Mouse (Mus musculus) heart, embryonic 12.5 days (tissue): ENCODE results near the gene Ankrd10. TPM values are rescaled to one million over a fixed set of nuclear protein-coding genes. Genes with fewer than 3 reads are reported as not detected.

ENCODE experiments used
- ATAC-seq: fragments of 200-750 bp; cut with Nextera tagmentation; 2 replicates; pipeline ENCODE4 v1.8.0; 2017; ENCODE audit warnings: moderate TSS enrichment, moderate library complexity; ENCODE audit not compliant: insufficient number of reproducible peaks, low FRiP score
- H3K27ac ChIP-seq: fragments of 300-500 bp; sonication (generic); 2 replicates; pipeline ENCODE4 v1.5.1; 2016; ENCODE audit warnings: mild to moderate bottlenecking, moderate library complexity; ENCODE audit not compliant: poor library complexity, severe bottlenecking
- H3K27me3 ChIP-seq: fragments of 300-500 bp; sonication (generic); replicated peaks from 2 replicates; pipeline ENCODE4 v1.6.1; 2016; ENCODE audit warnings: mild to moderate bottlenecking, moderate library complexity
- H3K36me3 ChIP-seq: fragments of 300-500 bp; sonication (generic); 2 replicates; pipeline ENCODE4 v1.6.1; 2016; ENCODE audit warnings: mild to moderate bottlenecking, moderate library complexity
- H3K4me1 ChIP-seq: fragments of 300-500 bp; sonication (generic); replicated peaks from 2 replicates; pipeline ENCODE4 v1.6.1; 2016; ENCODE audit warnings: mild to moderate bottlenecking
- H3K4me2 ChIP-seq: fragments of 300-500 bp; sonication (generic); 2 replicates; pipeline ENCODE4 v1.6.1; 2016; ENCODE audit warnings: mild to moderate bottlenecking, moderate library complexity
- H3K4me3 ChIP-seq: fragments of 300-500 bp; sonication (generic); 2 replicates; pipeline ENCODE4 v1.5.1; 2016; ENCODE audit warnings: mild to moderate bottlenecking
- H3K9ac ChIP-seq: fragments of 300-500 bp; sonication (generic); 2 replicates; pipeline ENCODE4 v1.6.1; 2016; ENCODE audit warnings: mild to moderate bottlenecking, moderate library complexity
- H3K9me3 ChIP-seq: fragments of 300-500 bp; sonication (generic); replicated peaks from 2 replicates; pipeline ENCODE4 v1.6.1; 2016; ENCODE audit warnings: mild to moderate bottlenecking, moderate library complexity
- WGBS: fragments of 180-500 bp; shearing (Covaris S2); methylation state at CpG from one replicate; pipeline ENCODE4 v1.1.7; 2016; 5-methylcytosine and 5-hydroxymethylcytosine counted together
- polyA plus RNA-seq: library from polyadenylated mRNA; unstranded; fragments of >200 nt; fragmentation: Nextera tagmentation; extraction: Ambion mirVana; gene quantifications from 2 replicates; pipeline ENCODE4 v1.2.1, GENCODE M21; 2016

The Ankrd10 gene
- polyA plus RNA-seq, 1 experiment from 2014 or later = 71.7 TPM

DNA sequence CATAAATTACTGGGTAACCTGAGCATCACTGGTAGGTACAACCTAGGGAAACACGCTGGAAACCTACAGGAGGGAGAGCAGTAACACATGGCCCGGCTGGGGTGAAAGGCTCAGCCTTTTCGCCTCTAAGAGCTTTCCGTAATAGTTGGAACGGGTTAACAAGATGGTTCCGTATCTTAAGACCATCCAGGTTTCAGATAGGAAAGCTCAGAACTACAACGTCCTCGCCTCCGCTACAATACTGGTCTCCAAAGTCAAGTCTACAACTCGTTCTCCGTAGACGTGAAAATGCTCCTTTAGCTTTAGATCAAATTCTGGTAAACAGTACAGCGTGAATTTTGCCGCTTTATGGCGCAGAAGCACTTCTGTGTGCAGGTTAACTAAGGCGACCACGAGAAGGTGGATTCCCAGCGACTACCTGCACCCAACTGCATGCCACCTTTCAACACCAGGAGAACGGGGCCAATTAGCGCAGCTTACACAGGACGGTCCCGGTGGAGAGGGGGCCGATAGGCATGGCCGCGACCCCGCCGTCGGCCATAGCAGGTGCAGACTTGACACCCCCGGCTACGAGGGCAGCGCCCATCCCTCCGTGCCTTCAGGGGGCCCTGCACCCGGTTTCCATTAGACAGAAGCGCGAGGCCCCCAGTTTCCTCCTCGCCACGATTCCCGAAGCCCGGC lies 1.1 kb downstream of the Ankrd10 start:
- Histone ChIP-seq H3K4me2 (peak overlapping the region; percentile 88), H3K4me1 (peaks cover 46% of the 10 kb centered on the region), H3K9me3 (no peaks in the 10 kb centered on the region), H3K27me3 (no peaks in the 10 kb centered on the region), H3K27ac (peak overlapping the region; percentile 98), H3K4me3 (peak overlapping the region; percentile 99), H3K36me3 (peaks cover 24% of the 10 kb centered on the region), H3K9ac (peak overlapping the region; percentile 95)
- under 1% methylated on average over 39 of the region's 39 CpGs for WGBS
- no peak for ATAC-seq

DNA sequence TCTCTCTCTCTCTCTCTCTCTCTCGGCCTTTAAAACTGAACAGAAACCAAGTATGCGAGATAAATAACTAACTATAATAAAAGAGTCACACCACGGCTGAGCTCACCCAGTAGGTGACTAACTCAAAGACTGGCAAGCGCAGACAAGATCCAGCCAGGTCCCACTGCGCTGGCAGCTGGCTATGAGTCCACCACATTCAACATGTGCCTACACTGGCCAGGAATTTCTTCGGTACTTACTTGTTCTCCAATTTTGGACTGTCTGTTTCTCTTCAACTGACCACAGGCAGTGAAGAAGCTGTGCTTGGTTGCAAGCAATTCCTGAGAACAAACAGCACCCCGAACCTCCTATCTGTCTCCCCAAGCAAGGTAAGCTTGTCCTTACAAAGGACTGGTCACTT lies 2.1 kb downstream of the Ankrd10 start:
- Histone ChIP-seq H3K4me3 (peak overlapping the region; percentile 99), H3K36me3 (peaks cover 31% of the 10 kb centered on the region), H3K27ac (peak overlapping the region; percentile 43), H3K9ac (peak overlapping the region; percentile 95), H3K4me1 (peaks cover 50% of the 10 kb centered on the region), H3K9me3 (no peaks in the 10 kb centered on the region), H3K4me2 (peak overlapping the region; percentile 88), H3K27me3 (no peaks in the 10 kb centered on the region)
- no peak for ATAC-seq
- WGBS = 53% methylated on average over 7 of the region's 7 CpGs

DNA sequence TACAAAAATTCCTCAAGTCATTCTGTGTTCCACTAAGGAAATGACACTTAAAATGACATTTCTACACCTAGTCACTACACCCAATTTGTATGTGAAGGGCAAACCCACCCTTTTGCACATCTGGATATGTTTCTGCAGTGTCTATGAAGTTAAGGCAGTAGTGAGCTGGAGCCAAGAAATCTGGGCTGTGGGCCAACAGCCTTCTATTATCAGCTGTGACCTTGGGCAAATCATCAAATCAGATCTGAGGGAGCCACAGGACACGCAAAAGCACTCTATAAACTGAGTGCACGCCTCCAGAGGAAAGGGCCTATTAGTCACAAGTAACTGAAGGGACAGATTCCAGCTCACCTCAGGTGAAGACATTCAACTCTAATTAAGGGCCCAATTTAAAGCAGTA lies 3.2 kb downstream of the Ankrd10 start:
- Histone ChIP-seq H3K4me3 (no peak overlapping the region; the same call in 1 of the 2 replicates), H3K27me3 (no peaks in the 10 kb centered on the region), H3K36me3 (peaks cover 39% of the 10 kb centered on the region), H3K9ac (peak overlapping the region; percentile 10; the same call in 1 of the 2 replicates), H3K4me2 (peak overlapping the region; percentile 88), H3K4me1 (peaks cover 50% of the 10 kb centered on the region), H3K27ac (peak overlapping the region; percentile 73), H3K9me3 (no peaks in the 10 kb centered on the region)
- 7% methylated on average over 2 of the region's 2 CpGs for WGBS
- no peak for ATAC-seq

DNA sequence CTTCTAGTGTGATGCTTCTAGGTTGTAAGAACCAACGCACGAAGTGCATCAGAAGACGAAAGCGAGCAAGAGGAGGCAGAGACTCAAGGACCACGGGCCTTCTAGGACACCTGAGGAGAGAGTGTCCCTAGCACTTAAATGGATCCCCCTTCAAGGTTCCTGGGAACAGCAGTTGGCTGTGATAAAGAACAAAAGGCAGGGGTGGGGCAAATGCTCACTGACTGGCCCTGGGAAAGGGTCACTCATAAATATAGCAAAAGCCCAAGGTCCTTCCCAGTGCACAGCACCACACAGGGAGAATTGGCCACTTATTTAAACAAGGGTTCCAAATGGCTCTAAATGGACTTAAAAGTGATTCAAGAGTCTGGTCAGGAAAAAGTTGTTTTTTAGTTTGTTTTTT lies 6.4 kb downstream of the Ankrd10 start:
- H3K9me3 ChIP-seq = no peaks in the 10 kb centered on the region
- no peak overlapping the region for H3K4me3 ChIP-seq
- H3K36me3 ChIP-seq = peaks cover 56% of the 10 kb centered on the region
- H3K4me2 ChIP-seq = no peak overlapping the region
- WGBS = 78% methylated on average over 5 of the region's 5 CpGs
- no peak overlapping the region for H3K27ac ChIP-seq
- no peak overlapping the region for H3K9ac ChIP-seq
- H3K27me3 ChIP-seq = no peaks in the 10 kb centered on the region
- no peak for ATAC-seq
- H3K4me1 ChIP-seq = peaks cover 53% of the 10 kb centered on the region

DNA sequence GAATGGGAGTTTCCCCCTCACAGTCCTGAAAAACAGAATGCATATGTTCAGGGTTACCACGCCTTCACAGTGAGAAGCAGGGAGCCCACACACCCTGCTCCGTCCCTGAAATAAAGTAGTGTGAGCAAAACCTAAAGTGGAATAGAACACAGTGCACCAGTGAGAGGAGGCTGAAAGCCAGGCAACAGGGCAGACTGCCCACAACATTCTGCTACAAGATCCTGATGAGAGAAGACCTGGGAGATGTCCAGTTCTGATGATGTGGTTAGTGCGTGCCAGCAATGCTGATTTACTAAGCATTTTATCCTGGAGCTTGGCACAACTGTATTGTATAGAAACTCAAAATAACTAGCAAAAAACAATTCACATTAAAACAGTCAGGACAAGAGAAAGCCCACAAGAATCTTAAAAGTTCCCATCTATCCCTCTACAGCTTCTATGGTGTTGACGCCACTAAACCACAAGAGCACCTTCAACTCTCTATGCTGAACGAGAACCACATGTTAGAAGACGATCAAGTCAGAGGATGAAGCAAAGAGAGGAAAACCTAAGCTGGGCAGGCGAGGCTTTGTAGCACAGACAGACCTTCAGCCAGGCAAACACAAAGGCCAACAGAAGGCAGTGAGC lies 6.9 kb downstream of the Ankrd10 start:
- no peak for ATAC-seq
- peaks cover 59% of the 10 kb centered on the region for H3K36me3 ChIP-seq
- H3K9ac ChIP-seq = no peak overlapping the region
- H3K4me2 ChIP-seq = no peak overlapping the region
- H3K27ac ChIP-seq = no peak overlapping the region
- no peak overlapping the region for H3K4me3 ChIP-seq
- H3K4me1 ChIP-seq = peaks cover 47% of the 10 kb centered on the region
- no peaks in the 10 kb centered on the region for H3K27me3 ChIP-seq
- 74% methylated on average over 7 of the region's 7 CpGs for WGBS
- H3K9me3 ChIP-seq = no peaks in the 10 kb centered on the region

DNA sequence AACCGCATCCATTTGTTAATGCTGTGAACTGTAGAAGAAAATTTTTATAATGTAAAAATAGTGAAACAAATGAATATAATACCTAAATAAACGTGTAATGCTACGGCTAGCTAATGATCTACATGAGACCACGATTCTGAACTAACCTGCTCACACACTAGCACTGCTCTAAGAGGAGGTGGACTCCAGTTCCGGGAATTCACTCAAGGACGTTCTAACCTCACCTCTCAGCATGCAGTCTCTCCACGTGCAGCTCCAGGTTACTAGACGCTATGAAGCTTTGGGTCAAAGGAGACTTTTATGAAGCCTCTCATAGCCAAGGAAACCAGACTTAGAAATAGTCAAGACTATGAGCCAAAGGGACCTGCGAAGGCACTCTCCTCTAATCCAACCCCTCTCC lies 7.8 kb downstream of the Ankrd10 start:
- WGBS = 82% methylated on average over 9 of the region's 9 CpGs
- Histone ChIP-seq H3K27ac (no peak overlapping the region), H3K36me3 (peaks cover 63% of the 10 kb centered on the region), H3K9me3 (no peaks in the 10 kb centered on the region), H3K4me2 (no peak overlapping the region), H3K27me3 (no peaks in the 10 kb centered on the region), H3K9ac (no peak overlapping the region), H3K4me3 (no peak overlapping the region), H3K4me1 (peaks cover 43% of the 10 kb centered on the region)
- no peak for ATAC-seq

DNA sequence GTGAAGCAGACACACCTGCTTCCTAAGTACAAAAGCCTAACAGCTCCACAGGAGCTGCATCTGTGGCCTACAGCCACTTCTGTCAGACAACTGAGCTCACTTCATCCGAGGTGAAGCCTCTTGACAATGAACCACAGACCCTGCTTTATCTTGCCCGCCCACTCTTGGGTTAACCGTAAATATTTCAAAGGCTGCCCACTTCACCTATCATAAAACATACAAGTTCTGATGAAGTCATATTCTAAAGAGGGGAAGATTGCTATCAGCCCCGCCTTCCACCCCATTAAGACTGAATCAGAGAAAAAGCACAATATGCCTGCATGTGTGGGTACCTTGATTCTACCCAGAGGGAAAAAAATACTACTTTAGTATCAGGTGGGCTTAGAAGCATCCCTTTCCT lies 10.5 kb downstream of the Ankrd10 start:
- Histone ChIP-seq H3K4me1 (peaks cover 26% of the 10 kb centered on the region; the same call in 1 of the 2 replicates), H3K27ac (no peak overlapping the region), H3K36me3 (peaks cover 63% of the 10 kb centered on the region), H3K4me2 (no peak overlapping the region), H3K4me3 (no peak overlapping the region), H3K9me3 (no peaks in the 10 kb centered on the region), H3K27me3 (no peaks in the 10 kb centered on the region), H3K9ac (no peak overlapping the region)
- 65% methylated on average over 4 of the region's 4 CpGs for WGBS
- no peak for ATAC-seq

DNA sequence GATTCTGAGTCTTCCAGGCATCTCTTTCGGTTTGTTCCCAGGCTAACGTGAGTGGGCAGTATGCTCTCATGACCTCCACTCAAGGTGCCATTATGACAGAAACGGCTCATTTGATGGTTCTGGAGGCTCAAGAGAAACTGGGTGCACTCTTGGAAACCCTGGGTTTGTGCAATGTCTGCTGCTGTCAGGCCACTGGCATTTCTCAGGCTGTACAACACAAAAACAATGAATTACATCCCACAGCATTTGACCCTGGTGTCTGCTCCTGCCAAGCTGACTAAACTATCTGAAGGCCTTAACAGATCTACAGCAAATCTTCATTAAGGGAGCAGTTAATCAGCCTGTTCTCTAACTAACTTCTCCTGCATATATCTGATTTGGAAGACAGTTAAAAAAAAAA lies 16.5 kb downstream of the Ankrd10 start:
- 84% methylated on average over 3 of the region's 3 CpGs for WGBS
- Histone ChIP-seq H3K4me3 (no peak overlapping the region), H3K36me3 (peaks cover 79% of the 10 kb centered on the region), H3K9ac (no peak overlapping the region), H3K4me1 (peaks cover 6% of the 10 kb centered on the region; the same call in 1 of the 2 replicates), H3K4me2 (no peak overlapping the region), H3K27ac (no peak overlapping the region), H3K27me3 (no peaks in the 10 kb centered on the region), H3K9me3 (no peaks in the 10 kb centered on the region)
- ATAC-seq = no peak

DNA sequence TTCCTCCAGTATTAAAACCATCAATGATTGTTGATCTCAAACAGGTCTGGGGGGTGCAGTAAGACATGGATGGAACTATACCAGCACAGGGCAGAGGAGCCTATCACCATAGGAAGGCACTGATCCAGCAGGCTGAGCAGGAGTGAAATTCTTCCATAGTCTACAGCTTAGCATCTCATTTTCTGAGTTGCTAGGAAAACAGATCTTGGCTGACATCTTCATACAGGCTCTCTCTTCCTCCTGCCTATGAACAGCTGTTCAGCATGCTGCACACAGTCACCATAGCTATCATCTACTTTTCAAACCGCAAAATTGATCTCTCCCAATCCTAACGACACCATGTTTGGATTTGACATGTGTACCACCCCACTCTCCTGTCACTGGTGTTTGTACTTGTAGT lies 17.5 kb downstream of the Ankrd10 start:
- Histone ChIP-seq H3K27me3 (no peaks in the 10 kb centered on the region), H3K27ac (no peak overlapping the region), H3K9ac (no peak overlapping the region), H3K4me1 (peaks cover 6% of the 10 kb centered on the region; the same call in 1 of the 2 replicates), H3K4me3 (no peak overlapping the region), H3K4me2 (no peak overlapping the region), H3K36me3 (peaks cover 80% of the 10 kb centered on the region), H3K9me3 (no peaks in the 10 kb centered on the region)
- ATAC-seq = no peak
- 83% methylated on average over 2 of the region's 2 CpGs for WGBS

DNA sequence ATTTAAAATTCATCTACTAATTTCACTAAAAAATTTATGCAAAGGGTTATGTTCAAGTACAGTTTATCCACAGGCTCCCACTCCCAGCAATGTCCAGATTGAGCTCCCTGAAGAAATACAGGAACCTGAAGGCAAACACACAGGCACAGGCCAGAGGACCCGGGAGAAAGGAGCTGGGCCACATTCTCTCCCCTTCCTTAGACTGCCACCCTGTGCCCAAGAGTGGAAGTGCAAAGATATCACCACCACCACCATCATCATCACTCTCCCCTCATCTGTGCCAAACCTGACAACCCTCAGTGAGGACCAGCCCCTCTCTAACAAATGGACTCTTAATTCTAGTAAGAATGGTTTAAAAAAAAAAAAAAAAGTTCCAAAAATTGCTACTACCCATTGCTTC lies 19.3 kb downstream of the Ankrd10 start:
- no peak for ATAC-seq
- H3K4me2 ChIP-seq = no peak overlapping the region
- H3K27me3 ChIP-seq = no peaks in the 10 kb centered on the region
- WGBS = 10% methylated on average over 1 of the region's 1 CpGs
- no peak overlapping the region for H3K27ac ChIP-seq
- H3K9me3 ChIP-seq = no peaks in the 10 kb centered on the region
- no peak overlapping the region for H3K4me3 ChIP-seq
- no peak overlapping the region for H3K9ac ChIP-seq
- peaks cover 85% of the 10 kb centered on the region for H3K36me3 ChIP-seq
- H3K4me1 ChIP-seq = no peaks in the 10 kb centered on the region

DNA sequence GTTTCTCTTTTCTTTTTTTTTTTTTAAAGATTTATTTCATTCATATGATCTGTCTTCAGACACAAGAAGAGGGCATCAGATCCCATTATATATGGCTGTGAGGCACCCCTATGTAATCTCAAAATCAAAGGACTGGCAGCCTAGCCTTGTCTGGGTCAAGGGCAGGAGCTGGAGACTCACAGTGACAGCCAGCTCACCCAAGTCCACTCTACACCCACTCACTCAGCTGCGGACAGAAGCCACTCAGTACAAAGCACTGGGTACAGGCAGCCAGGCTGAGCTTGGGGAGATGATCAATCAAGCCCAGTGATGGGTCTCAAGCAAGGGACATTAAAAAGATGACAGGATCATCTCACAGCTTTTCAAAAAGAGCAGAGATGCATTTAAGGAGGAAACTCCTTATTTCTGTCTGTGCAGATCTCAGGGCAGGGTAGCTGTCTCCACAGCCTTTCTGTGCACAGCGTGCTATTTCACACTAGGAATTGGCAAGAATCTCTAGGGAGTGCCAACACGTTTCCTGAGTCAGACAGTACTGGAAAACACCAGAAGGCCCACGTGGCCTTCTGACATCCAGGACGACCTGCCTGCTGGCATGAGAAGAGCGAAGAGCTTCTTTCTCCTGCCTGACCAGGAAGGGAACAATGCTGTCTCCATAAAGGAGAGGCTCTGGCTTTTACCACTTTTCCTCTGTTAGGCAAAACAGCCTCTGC lies 21.3 kb downstream of the Ankrd10 start:
- Histone ChIP-seq H3K4me1 (no peaks in the 10 kb centered on the region), H3K9ac (no peak overlapping the region), H3K27ac (no peak overlapping the region), H3K9me3 (no peaks in the 10 kb centered on the region), H3K27me3 (no peaks in the 10 kb centered on the region), H3K36me3 (peaks cover 87% of the 10 kb centered on the region), H3K4me2 (no peak overlapping the region), H3K4me3 (no peak overlapping the region)
- 83% methylated on average over 6 of the region's 6 CpGs for WGBS
- ATAC-seq = no peak
